Mouse (Mus musculus) lung, embryonic 16.5 days (tissue): ENCODE results near the gene Gm29776. TPM values are rescaled to one million over a fixed set of nuclear protein-coding genes. Genes with fewer than 3 reads are reported as not detected.

Experiments used
- ATAC-seq: fragments of 200-750 bp; cut with Nextera tagmentation; 2 replicates; pipeline ENCODE4 v1.8.0; 2017; ENCODE audit warnings: low read depth, mild to moderate bottlenecking, moderate library complexity
- H3K27ac ChIP-seq: fragments of 300-500 bp; sonication (generic); 2 replicates; pipeline ENCODE4 v1.5.1; 2014; ENCODE audit warnings: mild to moderate bottlenecking, control low read depth, low read length
- H3K27me3 ChIP-seq: fragments of 300-500 bp; sonication (generic); 2 replicates; pipeline ENCODE4 v1.6.1; 2014; ENCODE audit warnings: low read depth, low read length, mixed read lengths; ENCODE audit not compliant: control insufficient read depth, insufficient read depth
- H3K36me3 ChIP-seq: fragments of 300-500 bp; sonication (generic); 2 replicates; pipeline ENCODE4 v1.6.1; 2014; ENCODE audit warnings: low read length; ENCODE audit not compliant: control insufficient read depth, insufficient read depth
- H3K4me1 ChIP-seq: fragments of 300-500 bp; sonication (generic); replicated peaks from 2 replicates; pipeline ENCODE4 v1.6.1; 2014; ENCODE audit warnings: low read length, mixed read lengths; ENCODE audit not compliant: control insufficient read depth, insufficient read depth
- H3K4me2 ChIP-seq: fragments of 300-500 bp; sonication (generic); 2 replicates; pipeline ENCODE4 v1.6.1; 2014; ENCODE audit warnings: low read depth, low read length, control low read depth
- H3K4me3 ChIP-seq: fragments of 300-500 bp; sonication (generic); 2 replicates; pipeline ENCODE4 v1.5.1; 2014; ENCODE audit warnings: mild to moderate bottlenecking, low read length, control low read depth
- H3K9ac ChIP-seq: fragments of 300-500 bp; sonication (generic); 2 replicates; pipeline ENCODE4 v1.6.1; 2014; ENCODE audit warnings: low read length, control low read depth
- H3K9me3 ChIP-seq: fragments of 300-500 bp; sonication (generic); 2 replicates; pipeline ENCODE4 v1.6.1; 2016; ENCODE audit warnings: low read length; ENCODE audit not compliant: control insufficient read depth
- WGBS: fragments of 180-500 bp; shearing (Covaris S2); extraction: QIAGEN DNeasy Blood & Tissue Kit; methylation state at CpG from one replicate; pipeline ENCODE4 v1.1.7; 2014; 5-methylcytosine and 5-hydroxymethylcytosine counted together
- polyA plus RNA-seq: library from polyadenylated mRNA; unstranded; fragments of >200 nt; fragmentation: Nextera tagmentation; extraction: Ambion mirVana; gene quantifications from 2 replicates; pipeline ENCODE4 v1.2.1, GENCODE M21; 2015

Gm29776 gene
- polyA plus RNA-seq, 1 experiment from 2014 or later, result 0.19 TPM

GRCm38 (mm10) chr14:54699586-54699985 lies 953 bp upstream of the Gm29776 start:
- Histone ChIP-seq H3K36me3 (no peaks in the 10 kb centered on the region), H3K4me1 (no peaks in the 10 kb centered on the region), H3K4me2 (no peak overlapping the region), H3K4me3 (no peak overlapping the region), H3K9ac (no peak overlapping the region), H3K27ac (no peak overlapping the region), H3K9me3 (no peaks in the 10 kb centered on the region), H3K27me3 (no peaks in the 10 kb centered on the region)
- 32% methylated on average over 3 of the region's 3 CpGs for whole genome bisulfite sequencing
- ATAC-seq, result no peak

- Histone ChIP-seq H3K9me3 (no peaks in the 10 kb centered on the region), H3K9ac (no peak overlapping the region), H3K4me1 (no peaks in the 10 kb centered on the region), H3K4me3 (no peak overlapping the region), H3K36me3 (peaks cover 5% of the 10 kb centered on the region; the same call in 1 of the 2 replicates), H3K27me3 (no peaks in the 10 kb centered on the region), H3K4me2 (no peak overlapping the region), H3K27ac (no peak overlapping the region)
- no peak for ATAC-seq
- 90% methylated on average over 4 of the region's 4 CpGs for WGBS
Measured at GRCm38 (mm10) chr14:54696752-54697151, 1.9 kb downstream of the Gm29776 start.

GRCm38 (mm10) chr14:54695042-54695441 lies 3.6 kb downstream of the Gm29776 start:
- Histone ChIP-seq H3K4me1 (no peaks in the 10 kb centered on the region), H3K4me2 (no peak overlapping the region), H3K27me3 (no peaks in the 10 kb centered on the region), H3K9me3 (no peaks in the 10 kb centered on the region), H3K36me3 (peaks cover 11% of the 10 kb centered on the region), H3K27ac (no peak overlapping the region), H3K9ac (no peak overlapping the region), H3K4me3 (no peak overlapping the region)
- 55% methylated on average over 6 of the region's 6 CpGs for WGBS
- ATAC-seq, result no peak

GRCm38 (mm10) chr14:54687251-54687650 lies 11.4 kb downstream of the Gm29776 start:
- WGBS, result 3% methylated on average over 8 of the region's 8 CpGs
- no peak for ATAC-seq
- no peaks in the 10 kb centered on the region for H3K27me3 ChIP-seq

GRCm38 (mm10) chr14:54686522-54687143 lies 12.0 kb downstream of the Gm29776 start, which contains the start of gene Acin1:
Gene Acin1 (minus strand): TSS chr14:54686931.
- Histone ChIP-seq H3K4me1 (peaks cover 21% of the 10 kb centered on the region), H3K4me2 (peak within 1 kb of the TSS; percentile 86), H3K27me3 (no peaks in the 10 kb centered on the region), H3K9ac (peak within 1 kb of the TSS; percentile 99), H3K9me3 (no peaks in the 10 kb centered on the region), H3K27ac (peak within 1 kb of the TSS; percentile 96), H3K36me3 (peaks cover 21% of the 10 kb centered on the region), H3K4me3 (peak within 1 kb of the TSS; percentile 89)
- ATAC-seq, result peak; percentile 97
- under 1% methylated on average over 44 of the region's 44 CpGs for WGBS

More at GRCm38 (mm10) chr14:54687251-54687650, 11.4 kb downstream of the Gm29776 start:
- Histone ChIP-seq H3K27ac (peak overlapping the region; percentile 96), H3K36me3 (peaks cover 19% of the 10 kb centered on the region), H3K9ac (peak overlapping the region; percentile 99), H3K4me3 (peak overlapping the region; percentile 89), H3K4me1 (peaks cover 21% of the 10 kb centered on the region), H3K9me3 (no peaks in the 10 kb centered on the region), H3K4me2 (peak overlapping the region; percentile 65)

GRCm38 (mm10) chr14:54686063-54686521 lies 12.5 kb downstream of the Gm29776 start, which contains the start of gene 1700123O20Rik:
Gene 1700123O20Rik (plus strand): TSS chr14:54686216.
- peak; percentile 85 for ATAC-seq
- H3K4me1 ChIP-seq, result peaks cover 21% of the 10 kb centered on the region
- peak within 1 kb of the TSS; percentile 96 for H3K27ac ChIP-seq
- H3K27me3 ChIP-seq, result no peaks in the 10 kb centered on the region
- WGBS, result under 1% methylated on average over 41 of the region's 41 CpGs
- peak within 1 kb of the TSS; percentile 99 for H3K9ac ChIP-seq
- peaks cover 21% of the 10 kb centered on the region for H3K36me3 ChIP-seq
- no peaks in the 10 kb centered on the region for H3K9me3 ChIP-seq
- peak within 1 kb of the TSS; percentile 86 for H3K4me2 ChIP-seq
- H3K4me3 ChIP-seq, result peak within 1 kb of the TSS; percentile 89

- Histone ChIP-seq H3K4me2 (peak overlapping the region; percentile 86), H3K4me1 (peaks cover 21% of the 10 kb centered on the region), H3K9me3 (no peaks in the 10 kb centered on the region), H3K4me3 (peak overlapping the region; percentile 89), H3K27me3 (no peaks in the 10 kb centered on the region), H3K27ac (peak overlapping the region; percentile 96), H3K36me3 (peaks cover 19% of the 10 kb centered on the region; the same call in 1 of the 2 replicates), H3K9ac (peak overlapping the region; percentile 99)
- no peak for ATAC-seq
- 5% methylated on average over 8 of the region's 8 CpGs for WGBS
Measured at GRCm38 (mm10) chr14:54685471-54685870, 13.2 kb downstream of the Gm29776 start.

GRCm38 (mm10) chr14:54682396-54682795 lies 16.2 kb downstream of the Gm29776 start:
- H3K4me1 ChIP-seq, result peaks cover 10% of the 10 kb centered on the region; the same call in 1 of the 2 replicates
- no peaks in the 10 kb centered on the region for H3K9me3 ChIP-seq
- 85% methylated on average over 3 of the region's 3 CpGs for WGBS
- ATAC-seq, result no peak
- no peak overlapping the region for H3K9ac ChIP-seq
- no peak overlapping the region for H3K27ac ChIP-seq
- no peaks in the 10 kb centered on the region for H3K27me3 ChIP-seq
- peaks cover 24% of the 10 kb centered on the region for H3K36me3 ChIP-seq
- H3K4me3 ChIP-seq, result no peak overlapping the region
- no peak overlapping the region for H3K4me2 ChIP-seq

- H3K27ac ChIP-seq, result no peak overlapping the region
- peaks cover 3% of the 10 kb centered on the region; the same call in 1 of the 2 replicates for H3K4me1 ChIP-seq
- H3K27me3 ChIP-seq, result no peaks in the 10 kb centered on the region
- H3K4me3 ChIP-seq, result no peak overlapping the region
- no peak overlapping the region for H3K4me2 ChIP-seq
- 77% methylated on average over 16 of the region's 16 CpGs for WGBS
- H3K9me3 ChIP-seq, result no peaks in the 10 kb centered on the region
- no peak overlapping the region for H3K9ac ChIP-seq
- H3K36me3 ChIP-seq, result peaks cover 33% of the 10 kb centered on the region
- no peak for ATAC-seq
Measured at GRCm38 (mm10) chr14:54678657-54679304, 19.9 kb downstream of the Gm29776 start.
